Mouse (Mus musculus): Measurements from ENCODE around the gene Ranbp17. TPM values are rescaled to one million over a fixed set of nuclear protein-coding genes. Genes with fewer than 3 reads are reported as not detected.
A peak's percentile ranks its signal among the peaks of the same experiment; 100 is the strongest.

The Ranbp17 gene
- polyA plus RNA-seq, 1 experiment, result 28.7 TPM

DNA sequence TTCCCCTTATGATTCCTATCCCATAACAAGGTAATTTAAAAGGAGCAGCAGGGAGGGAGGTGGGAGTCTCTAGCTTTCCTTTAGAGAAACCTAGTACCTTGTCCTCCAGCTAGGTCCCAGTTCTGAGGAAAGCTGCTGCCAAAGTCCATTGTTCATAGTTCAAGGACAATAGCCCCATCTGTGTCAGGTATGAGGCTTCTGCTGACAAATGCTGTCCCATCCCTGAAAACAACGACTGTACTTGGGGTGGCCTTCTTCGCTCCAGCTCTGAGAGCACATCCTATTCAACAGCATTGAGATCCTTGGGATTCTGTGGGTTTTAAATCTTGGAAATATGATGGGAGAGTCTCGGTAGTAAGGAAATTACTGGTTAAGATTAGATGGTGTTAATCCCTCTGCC is 23.1 kb upstream of the Ranbp17 start:
- no peak overlapping the region for H3K27ac ChIP-seq (ENCODE audit: control insufficient read depth, insufficient read depth, low read depth, low read length)
- TF ChIP-seq CTCF (IDR thresholded peaks at IDR 0.05; ENCODE audit: control insufficient read depth, insufficient read depth, insufficient replicate concordance, low read depth, low read length) (no peak), POLR2A (IDR thresholded peaks at IDR 0.05; ENCODE audit: control insufficient read depth, low read depth, low read length) (no peak)
- no peaks in the 10 kb centered on the region for H3K27me3 ChIP-seq (ENCODE audit: control insufficient read depth, insufficient read depth, low read length)
- no peak overlapping the region for H3K4me3 ChIP-seq (ENCODE audit: control insufficient read depth, low read depth, low read length)
- H3K4me1 ChIP-seq (ENCODE audit: control insufficient read depth, insufficient read depth, low read length), result no peaks in the 10 kb centered on the region
- H3K36me3 ChIP-seq (ENCODE audit: control insufficient read depth, insufficient read depth, low read length), result no peaks in the 10 kb centered on the region

DNA sequence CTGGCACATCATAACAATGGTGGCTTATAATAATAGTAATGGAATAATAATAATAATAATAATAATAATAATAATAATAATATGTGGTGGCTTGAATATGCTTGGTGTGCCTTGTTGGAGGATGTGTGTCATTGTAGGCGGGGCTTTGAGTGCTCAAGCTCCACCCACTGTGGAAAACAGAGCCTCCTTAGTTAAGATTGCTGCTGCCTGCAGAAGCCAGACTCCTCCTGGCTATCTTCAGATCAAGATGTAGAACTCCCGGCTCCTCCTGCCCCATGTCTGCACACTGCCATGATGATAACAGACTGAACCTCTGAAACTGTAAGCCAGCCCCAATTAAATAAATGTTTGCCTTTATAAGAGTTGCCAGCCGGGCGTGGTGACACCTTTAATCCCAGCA is 21.0 kb upstream of the Ranbp17 start:
- no peaks in the 10 kb centered on the region for H3K27me3 ChIP-seq (ENCODE audit: control insufficient read depth, insufficient read depth, low read length)
- H3K27ac ChIP-seq (ENCODE audit: control insufficient read depth, insufficient read depth, low read depth, low read length), result no peak overlapping the region
- no peak overlapping the region for H3K4me3 ChIP-seq (ENCODE audit: control insufficient read depth, low read depth, low read length)
- no peaks in the 10 kb centered on the region for H3K4me1 ChIP-seq (ENCODE audit: control insufficient read depth, insufficient read depth, low read length)
- H3K36me3 ChIP-seq (ENCODE audit: control insufficient read depth, insufficient read depth, low read length), result no peaks in the 10 kb centered on the region
- TF ChIP-seq CTCF (IDR thresholded peaks at IDR 0.05; ENCODE audit: control insufficient read depth, insufficient read depth, insufficient replicate concordance, low read depth, low read length) (no peak), POLR2A (IDR thresholded peaks at IDR 0.05; ENCODE audit: control insufficient read depth, low read depth, low read length) (no peak)

DNA sequence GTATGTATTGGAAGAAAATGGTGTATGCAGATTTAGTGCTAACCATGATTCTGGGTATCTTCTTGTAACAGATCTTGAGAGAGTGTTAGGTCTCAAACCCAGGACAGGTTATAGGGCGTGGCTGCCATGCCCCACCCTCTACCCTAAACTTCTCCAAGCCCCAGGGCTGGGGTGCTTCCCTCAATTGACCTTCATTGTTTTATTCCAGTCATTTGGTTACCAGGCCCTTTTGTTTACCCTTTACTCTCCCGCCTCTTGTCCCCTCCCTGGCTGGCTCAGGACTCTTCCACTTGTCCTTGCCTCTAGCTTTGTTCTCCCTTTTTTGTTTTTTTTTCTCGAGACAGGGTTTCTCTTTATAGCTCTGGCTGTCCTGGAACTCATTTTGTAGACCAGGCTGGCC is 20.0 kb upstream of the Ranbp17 start:
- H3K36me3 ChIP-seq (ENCODE audit: control insufficient read depth, insufficient read depth, low read length), result no peaks in the 10 kb centered on the region
- H3K4me3 ChIP-seq (ENCODE audit: control insufficient read depth, low read depth, low read length), result no peak overlapping the region
- H3K4me1 ChIP-seq (ENCODE audit: control insufficient read depth, insufficient read depth, low read length), result no peaks in the 10 kb centered on the region
- TF ChIP-seq POLR2A (IDR thresholded peaks at IDR 0.05; ENCODE audit: control insufficient read depth, low read depth, low read length) (no peak), CTCF (IDR thresholded peaks at IDR 0.05; ENCODE audit: control insufficient read depth, insufficient read depth, insufficient replicate concordance, low read depth, low read length) (no peak)
- H3K27me3 ChIP-seq (ENCODE audit: control insufficient read depth, insufficient read depth, low read length), result no peaks in the 10 kb centered on the region
- no peak overlapping the region for H3K27ac ChIP-seq (ENCODE audit: control insufficient read depth, insufficient read depth, low read depth, low read length)

DNA sequence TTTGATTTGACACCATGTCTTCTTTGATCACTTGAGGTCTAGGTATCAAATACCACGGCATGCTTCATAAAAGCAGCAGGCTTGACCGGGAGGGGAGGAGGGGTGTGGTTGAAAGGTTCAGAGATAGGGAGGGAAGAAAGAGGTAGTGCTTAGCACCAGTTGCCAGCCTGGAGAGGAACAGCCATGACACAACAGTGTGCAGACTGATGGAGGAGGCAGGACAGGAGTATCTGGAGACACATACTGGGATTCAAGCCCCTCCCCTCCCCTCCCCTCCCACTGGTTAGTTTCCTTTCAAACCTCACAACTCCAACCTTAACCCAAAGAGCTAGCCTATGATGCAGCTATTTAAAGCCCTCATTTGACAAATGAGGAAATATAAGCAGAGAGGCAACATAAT is 16.0 kb upstream of the Ranbp17 start:
- no peak overlapping the region for H3K4me3 ChIP-seq (ENCODE audit: control insufficient read depth, low read depth, low read length)
- H3K27me3 ChIP-seq (ENCODE audit: control insufficient read depth, insufficient read depth, low read length), result no peaks in the 10 kb centered on the region
- H3K36me3 ChIP-seq (ENCODE audit: control insufficient read depth, insufficient read depth, low read length), result no peaks in the 10 kb centered on the region
- H3K4me1 ChIP-seq (ENCODE audit: control insufficient read depth, insufficient read depth, low read length), result no peaks in the 10 kb centered on the region
- TF ChIP-seq CTCF (IDR thresholded peaks at IDR 0.05; ENCODE audit: control insufficient read depth, insufficient read depth, insufficient replicate concordance, low read depth, low read length) (no peak), POLR2A (IDR thresholded peaks at IDR 0.05; ENCODE audit: control insufficient read depth, low read depth, low read length) (no peak)
- no peak overlapping the region for H3K27ac ChIP-seq (ENCODE audit: control insufficient read depth, insufficient read depth, low read depth, low read length)

DNA sequence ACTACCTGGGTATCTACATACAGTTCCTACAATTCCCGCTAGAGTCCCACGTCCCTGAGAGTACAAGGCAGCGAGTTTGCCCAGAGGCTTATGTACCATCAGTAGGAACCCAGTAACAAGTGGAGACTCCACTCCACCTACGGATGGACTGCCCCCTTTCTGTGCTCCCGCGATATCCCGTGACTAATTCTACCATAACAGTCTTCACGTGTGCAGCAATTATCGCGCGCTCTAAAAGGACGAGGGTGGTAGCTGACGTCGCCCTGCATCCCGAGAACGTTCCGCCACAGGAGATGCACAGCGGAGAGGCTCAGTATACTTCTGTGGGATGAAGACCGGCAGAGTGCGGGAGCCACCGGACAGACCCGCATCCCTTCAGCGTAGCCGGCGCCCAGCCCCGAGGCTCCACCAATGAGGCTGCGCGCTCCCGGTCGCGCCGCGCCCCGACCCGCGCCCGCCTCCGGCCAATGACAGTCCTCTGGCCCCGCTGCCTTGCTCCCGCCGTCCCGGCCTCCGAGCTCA is 631 bp downstream of the Ranbp17 start:
- Histone ChIP-seq H3K27ac (ENCODE audit: control insufficient read depth, insufficient read depth, low read depth, low read length) (peak overlapping the region; percentile 86), H3K4me3 (ENCODE audit: control insufficient read depth, low read depth, low read length) (peak overlapping the region; percentile 82), H3K27me3 (ENCODE audit: control insufficient read depth, insufficient read depth, low read length) (no peaks in the 10 kb centered on the region), H3K36me3 (ENCODE audit: control insufficient read depth, insufficient read depth, low read length) (peaks cover 1% of the 10 kb centered on the region; the same call in 1 of the 2 replicates), H3K4me1 (ENCODE audit: control insufficient read depth, insufficient read depth, low read length) (peaks cover 2% of the 10 kb centered on the region; the same call in 1 of the 2 replicates)
- TF ChIP-seq POLR2A (IDR thresholded peaks at IDR 0.05; ENCODE audit: control insufficient read depth, low read depth, low read length) (peak; percentile 62), CTCF (IDR thresholded peaks at IDR 0.05; ENCODE audit: control insufficient read depth, insufficient read depth, insufficient replicate concordance, low read depth, low read length) (no peak)

DNA sequence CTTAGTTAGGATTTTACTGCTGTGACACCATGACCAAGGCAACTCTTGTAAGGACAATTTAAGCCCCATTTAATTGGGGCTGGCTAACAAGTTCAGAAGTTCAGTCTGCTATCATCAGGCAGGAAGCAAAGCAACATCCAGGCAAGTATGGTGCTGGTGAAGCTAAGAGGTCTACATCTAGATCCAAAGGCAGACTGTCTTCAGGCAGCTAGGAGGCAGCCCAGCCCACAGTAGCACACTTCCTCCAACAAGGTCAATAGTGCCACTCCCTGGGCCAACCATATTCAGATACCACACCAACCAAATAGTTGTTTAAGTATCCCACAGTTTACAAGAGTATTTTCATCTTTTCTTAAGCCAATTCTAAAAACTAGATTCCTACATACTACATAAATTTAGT is 4.1 kb downstream of the Ranbp17 start:
- H3K27me3 ChIP-seq (ENCODE audit: control insufficient read depth, insufficient read depth, low read length), result no peaks in the 10 kb centered on the region
- TF ChIP-seq POLR2A (IDR thresholded peaks at IDR 0.05; ENCODE audit: control insufficient read depth, low read depth, low read length), result no peak
- no peak for TF ChIP-seq CTCF (IDR thresholded peaks at IDR 0.05; ENCODE audit: control insufficient read depth, insufficient read depth, insufficient replicate concordance, low read depth, low read length)
- no peak overlapping the region for H3K4me3 ChIP-seq (ENCODE audit: control insufficient read depth, low read depth, low read length)
- H3K36me3 ChIP-seq (ENCODE audit: control insufficient read depth, insufficient read depth, low read length), result peaks cover 1% of the 10 kb centered on the region; the same call in 1 of the 2 replicates
- H3K4me1 ChIP-seq (ENCODE audit: control insufficient read depth, insufficient read depth, low read length), result peaks cover 2% of the 10 kb centered on the region; the same call in 1 of the 2 replicates
- no peak overlapping the region for H3K27ac ChIP-seq (ENCODE audit: control insufficient read depth, insufficient read depth, low read depth, low read length)

DNA sequence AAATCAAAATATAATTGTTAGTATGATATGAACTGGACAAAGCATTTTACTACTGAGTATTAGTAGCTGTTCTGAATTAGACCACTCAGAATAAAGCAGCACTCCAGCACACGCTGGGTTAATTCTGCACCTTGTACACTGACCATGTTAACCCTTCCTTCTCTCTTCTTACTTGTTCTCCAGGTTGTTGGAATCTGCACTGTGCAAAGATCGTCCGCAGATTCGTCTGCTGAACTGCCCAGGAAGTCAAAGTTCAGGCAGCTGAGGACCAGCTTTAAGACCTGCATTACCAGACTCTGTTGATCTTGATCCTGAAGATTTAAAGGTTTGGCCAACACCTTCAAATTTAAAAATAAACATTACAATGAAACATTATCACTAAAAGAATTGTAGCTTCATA is 27.8 kb downstream of the Ranbp17 start:
- no peaks in the 10 kb centered on the region for H3K27me3 ChIP-seq (ENCODE audit: control insufficient read depth, insufficient read depth, low read length)
- H3K4me1 ChIP-seq (ENCODE audit: control insufficient read depth, insufficient read depth, low read length), result no peaks in the 10 kb centered on the region
- TF ChIP-seq CTCF (IDR thresholded peaks at IDR 0.05; ENCODE audit: control insufficient read depth, insufficient read depth, insufficient replicate concordance, low read depth, low read length) (no peak), POLR2A (IDR thresholded peaks at IDR 0.05; ENCODE audit: control insufficient read depth, low read depth, low read length) (no peak)
- peaks cover 3% of the 10 kb centered on the region for H3K36me3 ChIP-seq (ENCODE audit: control insufficient read depth, insufficient read depth, low read length)
- no peak overlapping the region for H3K4me3 ChIP-seq (ENCODE audit: control insufficient read depth, low read depth, low read length)
- H3K27ac ChIP-seq (ENCODE audit: control insufficient read depth, insufficient read depth, low read depth, low read length), result no peak overlapping the region

DNA sequence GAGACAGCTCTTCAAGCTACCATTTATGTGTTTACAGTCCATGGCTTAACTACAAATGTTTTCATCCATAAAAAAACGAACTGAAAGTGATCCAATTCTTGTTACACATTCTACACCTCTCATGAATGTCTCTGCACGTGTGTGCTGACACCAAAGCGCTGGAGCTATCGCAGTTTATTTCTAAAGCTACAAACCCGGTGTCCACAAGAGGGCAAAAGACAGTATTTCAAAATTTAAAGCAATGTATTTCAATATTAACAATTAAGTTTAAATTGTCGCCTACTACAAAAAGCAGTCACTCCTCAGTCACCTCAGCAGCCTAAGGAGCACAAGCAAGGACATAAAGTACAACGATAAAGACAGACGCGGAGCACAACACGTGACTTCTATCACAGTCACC is 33.1 kb downstream of the Ranbp17 start:
- Histone ChIP-seq H3K36me3 (ENCODE audit: control insufficient read depth, insufficient read depth, low read length) (no peaks in the 10 kb centered on the region; the same call in 1 of the 2 replicates), H3K4me1 (ENCODE audit: control insufficient read depth, insufficient read depth, low read length) (no peaks in the 10 kb centered on the region), H3K4me3 (ENCODE audit: control insufficient read depth, low read depth, low read length) (no peak overlapping the region), H3K27ac (ENCODE audit: control insufficient read depth, insufficient read depth, low read depth, low read length) (no peak overlapping the region), H3K27me3 (ENCODE audit: control insufficient read depth, insufficient read depth, low read length) (no peaks in the 10 kb centered on the region)
- TF ChIP-seq POLR2A (IDR thresholded peaks at IDR 0.05; ENCODE audit: control insufficient read depth, low read depth, low read length) (no peak), CTCF (IDR thresholded peaks at IDR 0.05; ENCODE audit: control insufficient read depth, insufficient read depth, insufficient replicate concordance, low read depth, low read length) (no peak)
